Mouse (Mus musculus) Patski (cell line): ENCODE measurements at regions not wholly inside any gene's neighbourhood (a gene's known extent, or its start where the extent isn't known, plus 50 kb on each side); places are given as distances from the start of the nearest gene placed in this dataset.

Experiments used
- ATAC-seq: fragments of 100-300 bp; one replicate; pipeline ENCODE4 v1.8.0; 2021
- CTCF ChIA-PET: fragments of 350-600 bp; sonication (Branson Sonifier 250); formaldehyde crosslinking; loops from one replicate; lab custom pipeline; 2022; ENCODE audit warnings: inconsistent platforms; lab: Charles Lee
- POLR2A ChIA-PET: fragments of 350-600 bp; sonication (Branson Sonifier 250); formaldehyde crosslinking; loops from one replicate; lab custom pipeline; 2022; ENCODE audit warnings: antibody characterized with exemption, inconsistent platforms; lab: Charles Lee
- DNase-seq: peaks from one replicate; pipeline ENCODE4 v3.0.0-alpha.2; 2011; ENCODE audit warnings: low read depth, low spot score
- H3K27me3 ChIP-seq: fragments of 371-371 bp; one replicate; pipeline ENCODE4 v1.5.1; 2021
- CTCF ChIP-seq: fragments of 100-300 bp; IDR thresholded peaks from one replicate; pipeline ENCODE4 v1.5.1; 2021
- in situ Hi-C: fragments of 300-500 bp; cut with MboI; formaldehyde crosslinking; loops from 3 replicates; pipeline ENCODE4 v1.11.1; 2018; ENCODE audit warnings: low pct_unique_long_range_greater_than_20kb, mixed read lengths

- ATAC-seq: no peak
- no peak for TF ChIP-seq CTCF
- ChIA-PET CTCF (no interaction called here), POLR2A (no interaction called here)
- DNase-seq: no peak
- in situ Hi-C loops: no loop called here
- peaks cover 25% of the 10 kb centered on the region for H3K27me3 ChIP-seq
Observed at GRCm38 (mm10) chr9:59097564-59097963, 61.3 kb upstream of the Neo1 start.

GRCm38 (mm10) chr9:59096551-59097268 lies 60.5 kb upstream of the Neo1 start:
- DNase-seq (no peak), ATAC-seq (no peak)
- POLR2A ChIA-PET: no interaction called here
- peaks cover 27% of the 10 kb centered on the region for H3K27me3 ChIP-seq
- in situ Hi-C loops: no loop called here
- CTCF ChIA-PET: no interaction called here
- no peak for TF ChIP-seq CTCF

- ChIA-PET CTCF (no interaction called here), POLR2A (no interaction called here)
- peaks cover 30% of the 10 kb centered on the region for H3K27me3 ChIP-seq
- TF ChIP-seq CTCF: no peak
- DNase-seq (no peak), ATAC-seq (no peak)
- in situ Hi-C loops: no loop called here
Observed at GRCm38 (mm10) chr9:59095626-59096025, 59.4 kb upstream of the Neo1 start.

GRCm38 (mm10) chr9:59094106-59094505 lies 57.9 kb upstream of the Neo1 start:
- no peak for ATAC-seq

GRCm38 (mm10) chr9:59091179-59091578 lies 54.9 kb upstream of the Neo1 start:
- CTCF ChIA-PET: no interaction called here
- no peak for ATAC-seq
- peaks cover 17% of the 10 kb centered on the region for H3K27me3 ChIP-seq
- TF ChIP-seq CTCF: no peak
- POLR2A ChIA-PET: no interaction called here
- no peak for DNase-seq
- in situ Hi-C loops: no loop called here

More at GRCm38 (mm10) chr9:59094106-59094505, 57.9 kb upstream of the Neo1 start:
- in situ Hi-C loops: no loop called here
- peaks cover 30% of the 10 kb centered on the region for H3K27me3 ChIP-seq
- DNase-seq: no peak
- no peak for TF ChIP-seq CTCF
- POLR2A ChIA-PET: no interaction called here
- CTCF ChIA-PET: no interaction called here

- H3K27me3 ChIP-seq: peaks cover 22% of the 10 kb centered on the region
- TF ChIP-seq CTCF: no peak
- POLR2A ChIA-PET: no interaction called here
- CTCF ChIA-PET: no interaction called here
- in situ Hi-C loops: no loop called here
- ATAC-seq (no peak), DNase-seq (no peak)
Observed at GRCm38 (mm10) chr9:59087704-59088103, 51.5 kb upstream of the Neo1 start.

GRCm38 (mm10) chr9:59087112-59087511 lies 50.9 kb upstream of the Neo1 start:
- no peak for TF ChIP-seq CTCF
- no peak for DNase-seq

GRCm38 (mm10) chr9:59086556-59087102 lies 50.4 kb upstream of the Neo1 start:
- in situ Hi-C loops: no loop called here
- ChIA-PET CTCF (no interaction called here), POLR2A (no interaction called here)
- ATAC-seq: no peak
- no peak for DNase-seq
- H3K27me3 ChIP-seq: peaks cover 18% of the 10 kb centered on the region
- TF ChIP-seq CTCF: no peak

More at GRCm38 (mm10) chr9:59087112-59087511, 50.9 kb upstream of the Neo1 start:
- in situ Hi-C loops: no loop called here
- ATAC-seq: no peak
- H3K27me3 ChIP-seq: peaks cover 22% of the 10 kb centered on the region
- POLR2A ChIA-PET: no interaction called here
- CTCF ChIA-PET: no interaction called here
